Mouse (Mus musculus): ENCODE measurements at regions not wholly inside any gene's neighbourhood (a gene's known extent, or its start where the extent isn't known, plus 50 kb on each side); places are given as distances from the start of the nearest gene placed in this dataset.

- no peak for DNase-seq (ENCODE audit: low read depth, low spot score)
These were observed 934.0 kb upstream of the Pcdh20 start for GRCm38 (mm10) chr14:89405011-89405712.

GRCm38 (mm10) chr14:89402568-89403339, 931.6 kb upstream of the Pcdh20 start:
- DNase-seq (ENCODE audit: low read depth, low spot score): no peak

- no peak for DNase-seq (ENCODE audit: low read depth, low spot score)
These were observed 886.0 kb upstream of the Pcdh20 start for GRCm38 (mm10) chr14:89357050-89357749.

DNA sequence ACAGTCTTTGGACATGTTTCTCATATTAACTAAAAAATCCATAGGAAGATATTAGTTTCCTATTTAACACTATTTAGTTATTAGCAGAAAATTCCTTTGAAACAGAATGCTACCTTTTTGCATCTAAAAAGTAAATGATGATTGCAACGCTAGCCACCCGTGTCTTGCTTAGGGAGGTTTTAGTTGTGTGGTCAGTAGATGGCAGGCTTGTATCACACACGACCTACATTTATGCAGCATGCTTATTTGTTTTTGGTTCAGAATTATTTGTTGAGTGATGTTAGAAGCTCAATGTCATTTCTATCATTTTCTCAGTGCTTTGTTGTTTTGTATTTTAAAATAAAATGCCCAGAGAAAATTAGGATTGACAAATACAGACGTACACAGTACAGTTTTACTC, 876.8 kb upstream of the Pcdh20 start:
- DNase-seq (ENCODE audit: low read depth, low spot score): peak; percentile 27

DNA sequence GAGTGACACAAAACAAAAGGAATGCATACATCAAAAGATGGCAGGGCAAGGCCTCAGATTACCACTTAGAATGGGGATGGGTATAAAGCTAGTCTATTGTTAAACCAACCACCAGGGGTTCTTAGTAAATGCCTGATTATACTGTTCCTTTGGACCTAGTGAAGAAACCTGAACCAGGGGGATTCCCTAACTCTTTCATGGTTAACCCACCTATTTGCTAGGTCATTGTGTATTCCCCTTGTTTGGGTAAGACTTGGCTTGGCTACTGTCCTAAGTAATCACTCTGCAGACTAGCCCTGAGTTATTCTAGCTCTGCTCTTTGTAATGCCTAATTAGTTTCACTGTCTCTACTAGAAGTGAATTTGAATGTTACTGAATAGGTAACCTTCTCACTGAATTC, 853.9 kb upstream of the Pcdh20 start:
- no peak for DNase-seq (ENCODE audit: low read depth, low spot score)

DNA sequence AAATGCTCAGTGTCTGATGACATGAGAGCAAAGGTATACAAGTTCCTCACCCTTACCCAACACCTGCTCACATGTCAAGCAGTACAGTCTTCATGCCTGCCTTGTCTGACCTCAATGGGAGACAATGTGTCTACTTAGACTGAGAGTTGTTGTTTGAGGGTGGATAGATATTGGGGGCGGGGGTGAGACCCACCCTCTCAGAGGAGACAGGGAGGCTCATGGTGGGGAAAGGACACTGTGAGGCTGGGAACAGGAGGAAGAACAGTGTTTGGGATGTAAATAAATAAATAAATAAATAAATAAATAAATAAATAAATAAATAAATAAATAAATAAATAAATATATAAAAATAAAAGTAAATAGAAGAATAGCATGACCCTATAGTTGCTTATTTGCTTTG, 837.3 kb upstream of the Pcdh20 start:
- no peak for DNase-seq (ENCODE audit: low read depth, low spot score)

All from retina, postnatal 7 days (tissue).